Mouse (Mus musculus): ENCODE results near the gene Iqgap2.

The Iqgap2 gene

GRCm38 (mm10) chr13:95611752-95612151 is 280.0 kb downstream of the Iqgap2 start:
- DNase-seq = no peak

- peak; percentile 95 for DNase-seq
These were observed 280.7 kb downstream of the Iqgap2 start for GRCm38 (mm10) chr13:95610786-95611562.

GRCm38 (mm10) chr13:95609088-95609420 is 282.7 kb downstream of the Iqgap2 start:
- no peak for DNase-seq

DNA sequence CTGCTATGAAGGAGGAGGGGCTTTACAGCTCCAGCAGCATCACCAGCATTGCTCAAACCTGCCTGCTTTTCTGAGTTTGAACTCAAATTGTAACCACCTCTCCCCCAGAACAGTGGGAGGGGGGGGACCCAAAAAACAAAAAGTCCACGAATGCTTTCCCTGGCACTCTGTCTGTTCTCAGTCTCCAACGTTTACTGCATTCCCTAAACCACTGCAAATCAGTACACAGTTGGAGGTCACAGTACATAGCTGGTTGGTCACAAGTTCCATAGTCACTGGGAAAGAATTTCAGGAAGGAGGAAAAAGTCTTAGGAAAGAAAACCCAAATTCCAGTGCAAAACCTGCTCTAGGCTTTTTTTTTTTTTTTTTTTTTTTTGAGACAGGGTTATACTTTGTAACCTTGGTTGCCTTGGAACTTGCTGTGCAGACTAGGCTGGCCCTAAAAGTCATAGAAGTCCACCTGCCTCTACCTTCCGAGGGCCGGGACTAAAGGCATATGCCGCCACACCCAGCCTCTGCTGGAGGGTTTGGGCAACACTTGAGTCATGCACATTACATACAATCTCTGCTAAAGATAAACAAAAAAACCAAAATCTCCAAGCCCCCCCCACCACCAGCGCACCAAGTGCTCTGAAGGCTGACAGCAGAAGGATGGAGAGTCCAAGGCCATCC is 283.2 kb downstream of the Iqgap2 start:
- DNase-seq = no peak

GRCm38 (mm10) chr13:95607019-95607418 is 284.7 kb downstream of the Iqgap2 start:
- DNase-seq = no peak

- DNase-seq = peak; percentile 89
These were observed 287.4 kb downstream of the Iqgap2 start for GRCm38 (mm10) chr13:95604288-95604687.

- DNase-seq = peak; percentile 79
These were observed 291.8 kb downstream of the Iqgap2 start for GRCm38 (mm10) chr13:95599833-95600359.

GRCm38 (mm10) chr13:95598232-95598920 is 293.3 kb downstream of the Iqgap2 start:
- peak; percentile 79 for DNase-seq

- DNase-seq = peak; percentile 80
These were observed 294.1 kb downstream of the Iqgap2 start for GRCm38 (mm10) chr13:95597578-95597977.

- no peak for DNase-seq
These were observed 295.0 kb downstream of the Iqgap2 start for GRCm38 (mm10) chr13:95596689-95597088.

DNA sequence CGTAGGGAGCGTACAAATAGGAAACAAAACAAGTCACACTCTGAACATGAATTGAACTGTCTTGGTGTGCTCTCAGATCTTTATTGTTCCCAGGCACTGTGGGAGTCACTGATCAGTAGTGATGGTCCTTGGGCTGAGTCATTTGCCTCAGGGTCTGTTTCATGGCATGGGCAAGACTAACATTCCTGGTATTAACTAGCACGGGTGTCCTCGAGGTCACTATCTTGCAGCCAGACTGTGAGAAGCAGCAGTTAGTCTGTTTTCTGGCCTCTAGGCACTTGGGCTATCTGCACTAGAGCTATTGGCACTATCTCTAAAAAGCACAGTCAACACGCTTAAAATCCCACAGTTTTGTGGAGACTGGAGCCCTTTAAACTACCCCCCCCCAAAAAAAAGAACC is 295.8 kb downstream of the Iqgap2 start:
- DNase-seq = peak; percentile 89

DNA sequence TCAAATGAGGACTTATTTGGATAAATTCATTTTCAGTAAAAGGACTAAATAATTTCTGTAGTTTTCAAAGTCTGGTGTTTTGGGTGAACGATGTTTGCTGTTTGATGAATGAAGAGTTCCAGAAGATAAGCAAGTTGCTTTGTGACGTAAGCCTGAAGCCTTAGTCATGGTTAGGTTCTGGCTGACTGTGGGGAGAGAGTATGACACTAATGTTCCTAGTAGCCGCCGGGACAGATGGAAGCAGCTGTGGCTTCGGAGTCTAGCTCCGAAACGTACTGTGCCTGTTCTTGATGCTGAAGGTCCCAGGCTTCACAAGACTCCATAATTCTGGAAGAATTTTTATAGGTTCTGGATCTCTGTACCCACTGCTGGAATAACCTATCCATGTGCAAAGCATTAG is 296.3 kb downstream of the Iqgap2 start:
- peak; percentile 97 for DNase-seq

GRCm38 (mm10) chr13:95592860-95593259 is 298.9 kb downstream of the Iqgap2 start:
- peak; percentile 92 for DNase-seq

DNA sequence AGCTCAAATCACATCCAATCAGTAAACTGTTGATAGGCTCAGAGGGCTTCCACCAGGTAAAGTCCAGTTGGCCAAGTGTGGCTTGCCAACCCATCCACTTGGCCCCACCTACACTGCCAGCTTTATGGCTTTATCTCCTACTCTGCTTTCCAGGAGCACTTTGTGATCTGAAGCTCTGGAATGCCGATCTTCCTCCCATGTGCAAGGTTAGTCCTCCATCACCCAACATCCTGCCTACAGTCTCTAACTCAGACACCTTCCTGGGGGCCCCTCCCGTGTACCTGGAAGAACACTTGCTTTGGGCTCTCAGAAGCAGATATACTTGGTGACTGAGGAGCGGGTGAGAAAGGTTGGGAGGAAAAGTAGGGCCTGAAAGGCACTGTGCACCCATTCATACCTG is 300.1 kb downstream of the Iqgap2 start:
- DNase-seq = no peak

GRCm38 (mm10) chr13:95587628-95588027 is 304.1 kb downstream of the Iqgap2 start:
- peak; percentile 51 for DNase-seq

- peak; percentile 24 for DNase-seq
These were observed 306.8 kb downstream of the Iqgap2 start for GRCm38 (mm10) chr13:95584898-95585297.

DNA sequence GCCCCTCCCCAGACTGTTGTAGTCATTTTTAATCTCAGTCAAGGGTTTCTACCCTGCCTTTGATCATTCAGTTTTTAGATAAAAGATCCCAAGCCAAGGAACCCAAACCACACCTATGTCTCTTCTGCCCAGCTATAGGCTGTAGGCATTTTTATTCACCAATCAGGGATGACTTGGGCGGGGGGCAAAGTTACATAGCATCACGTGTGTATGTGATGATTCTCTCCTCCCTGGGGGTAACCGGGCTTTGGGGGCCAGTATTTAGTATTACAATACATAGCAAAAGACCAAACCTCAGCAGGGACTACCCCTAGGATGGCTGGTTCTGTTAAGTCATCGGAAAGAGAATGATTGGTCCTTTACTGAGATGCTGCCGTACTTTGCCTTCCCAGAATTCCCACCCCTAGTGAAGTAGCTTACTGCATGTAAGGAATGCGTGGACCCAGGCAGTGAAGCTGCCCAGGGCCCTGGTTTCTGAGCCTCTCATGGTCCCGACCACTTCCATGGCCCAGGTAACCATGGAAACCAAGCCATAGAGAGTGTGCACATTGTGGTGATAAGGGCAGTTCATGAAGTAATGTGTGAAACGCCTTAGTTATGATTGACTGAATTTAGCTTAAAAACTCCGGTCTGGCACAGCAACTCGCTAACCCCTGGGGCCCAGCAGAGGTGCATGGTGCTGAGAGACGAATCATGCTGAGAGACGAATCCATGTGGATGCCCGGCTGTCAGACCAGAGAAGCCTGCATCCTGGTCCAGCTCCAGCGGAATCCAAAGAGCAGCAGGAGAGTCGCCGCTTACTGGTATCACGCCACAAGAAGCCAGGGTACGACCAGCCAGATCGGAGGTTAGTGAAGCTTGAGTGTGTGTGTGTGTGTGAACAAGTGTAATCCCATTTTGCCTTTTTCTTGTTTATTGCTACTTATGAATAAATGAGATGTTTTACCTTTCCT is 308.2 kb downstream of the Iqgap2 start:
- DNase-seq = peak; percentile 55

GRCm38 (mm10) chr13:95581850-95582249 is 309.9 kb downstream of the Iqgap2 start:
- DNase-seq = peak; percentile 72

DNA sequence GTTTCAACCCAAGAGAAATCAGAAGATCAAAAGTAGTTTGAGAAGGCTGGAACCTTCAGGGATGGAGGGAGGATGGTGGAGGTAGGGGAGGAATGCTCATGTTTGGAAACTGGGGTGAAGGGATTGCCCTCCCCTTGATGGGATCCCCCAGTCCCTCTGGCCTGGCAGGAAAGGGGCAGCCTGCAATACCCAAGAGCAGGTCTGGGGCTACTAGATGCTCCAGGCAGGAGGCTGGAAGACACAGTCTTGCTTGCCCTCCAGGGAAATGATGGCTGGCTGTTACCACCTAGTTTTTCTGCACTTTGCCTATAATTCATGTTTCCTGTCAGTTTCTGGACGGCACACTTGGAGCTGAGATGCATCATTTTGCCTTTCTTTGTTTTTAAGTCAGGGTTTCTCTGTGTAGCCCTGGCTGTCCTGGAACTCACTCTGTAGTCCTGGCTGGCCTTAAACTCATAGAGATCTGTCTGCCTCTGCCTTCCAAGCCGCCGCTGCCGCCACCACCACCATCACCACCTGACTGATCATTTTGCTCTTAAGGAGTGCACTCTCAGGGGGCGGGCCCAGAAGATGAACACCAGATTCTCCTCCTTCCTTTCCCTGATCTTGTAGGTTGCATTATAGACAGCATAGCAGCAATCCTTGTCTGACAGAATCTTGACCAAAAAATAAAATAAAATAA is 313.6 kb downstream of the Iqgap2 start:
- DNase-seq = peak; percentile 68

Data from heart, adult 11 months (tissue).